Mouse (Mus musculus): ENCODE data around the gene Gm960.

DNA sequence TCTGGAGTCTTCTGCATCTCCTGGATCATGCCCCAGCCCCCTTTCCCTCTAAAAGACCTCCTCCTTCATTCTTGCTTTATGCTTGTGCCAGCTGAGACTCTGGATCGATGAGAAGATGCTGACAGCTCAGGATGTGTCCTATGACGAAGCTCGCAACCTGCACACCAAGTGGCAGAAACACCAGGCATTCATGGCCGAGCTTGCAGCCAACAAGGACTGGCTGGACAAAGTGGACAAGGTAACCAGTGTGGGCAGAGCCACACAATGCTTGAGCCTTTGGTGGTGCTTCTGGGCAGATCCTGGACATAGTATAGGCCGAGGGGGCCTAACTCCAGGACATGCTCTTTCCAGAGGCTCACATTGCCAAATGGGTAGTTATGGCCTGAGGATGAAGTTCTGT, 41.3 kb upstream of the Gm960 start:
- TF ChIP-seq CTCF (IDR thresholded peaks at IDR 0.05; ENCODE audit: low read depth), result no peak
- no peak for TF ChIP-seq EP300 (IDR thresholded peaks at IDR 0.05; ENCODE audit: low read depth)

All from liver, embryonic 14.5 days (tissue).